Mouse (Mus musculus) CD4-positive, CD25-positive, alpha-beta regulatory T cell, adult 4 months (primary cell): ENCODE results near the gene Polr2f. TPM values are rescaled to one million over a fixed set of nuclear protein-coding genes. Genes with fewer than 3 reads are reported as not detected.
A peak's percentile ranks its signal among the peaks of the same experiment; 100 is the strongest.

Experiments
- ATAC-seq: one replicate; pipeline ENCODE4 v1.8.0; 2017
- polyA plus RNA-seq, 2 experiments: library from polyadenylated mRNA; unstranded; fragments of 100-300 nt; shearing (Covaris generic); gene quantifications; one replicate each; pipeline ENCODE4 v1.2.1; 2017

Polr2f gene
- polyA plus RNA-seq = 100 to 1,000 TPM in 1 of 2 experiments, 10 to 100 TPM in 1; 92.3 to 119 TPM

GRCm38 (mm10) chr15:79140866-79141565 lies at the start of gene Polr2f, which contains the start of gene 1700088E04Rik:
TSS of gene Polr2f (plus strand) at chr15:79141009.
TSS of gene 1700088E04Rik (minus strand) at chr15:79141253.
- peak; percentile 88 for ATAC-seq

GRCm38 (mm10) chr15:79092284-79092683 lies 48.5 kb upstream of the Polr2f start:
- no peak for ATAC-seq

GRCm38 (mm10) chr15:79093083-79093839 lies 47.5 kb upstream of the Polr2f start:
- no peak for ATAC-seq

GRCm38 (mm10) chr15:79095483-79095882 lies 45.3 kb upstream of the Polr2f start:
- no peak for ATAC-seq

GRCm38 (mm10) chr15:79096556-79096955 lies 44.3 kb upstream of the Polr2f start:
- ATAC-seq = no peak

- no peak for ATAC-seq
These were observed 43.7 kb upstream of the Polr2f start for GRCm38 (mm10) chr15:79097135-79097534.

- ATAC-seq = no peak
These were observed 43.2 kb upstream of the Polr2f start for GRCm38 (mm10) chr15:79097611-79098025.

GRCm38 (mm10) chr15:79098220-79098619 lies 42.6 kb upstream of the Polr2f start:
- no peak for ATAC-seq

GRCm38 (mm10) chr15:79098868-79099267 lies 41.9 kb upstream of the Polr2f start:
- no peak for ATAC-seq

- no peak for ATAC-seq
These were observed 41.4 kb upstream of the Polr2f start for GRCm38 (mm10) chr15:79099456-79099855.

GRCm38 (mm10) chr15:79100391-79100790 lies 40.4 kb upstream of the Polr2f start:
- ATAC-seq = no peak

GRCm38 (mm10) chr15:79101531-79101930 lies 39.3 kb upstream of the Polr2f start:
- no peak for ATAC-seq

GRCm38 (mm10) chr15:79103264-79103663 lies 37.5 kb upstream of the Polr2f start:
- no peak for ATAC-seq

- ATAC-seq = no peak
These were observed 35.0 kb upstream of the Polr2f start for GRCm38 (mm10) chr15:79105804-79106203.

GRCm38 (mm10) chr15:79107966-79108365 lies 32.8 kb upstream of the Polr2f start:
- no peak for ATAC-seq

- peak; percentile 75 for ATAC-seq
These were observed 32.1 kb upstream of the Polr2f start, which contains the start of gene Micall1 for GRCm38 (mm10) chr15:79108421-79109320. TSS of gene Micall1 (plus strand) at chr15:79108898.

- peak; percentile 76 for ATAC-seq
These were observed 31.4 kb upstream of the Polr2f start for GRCm38 (mm10) chr15:79109321-79109934.

- no peak for ATAC-seq
These were observed 30.8 kb upstream of the Polr2f start for GRCm38 (mm10) chr15:79110031-79110430.

GRCm38 (mm10) chr15:79110528-79110927 lies 30.3 kb upstream of the Polr2f start:
- no peak for ATAC-seq

- no peak for ATAC-seq
These were observed 29.0 kb upstream of the Polr2f start for GRCm38 (mm10) chr15:79111774-79112173.

GRCm38 (mm10) chr15:79115276-79115675 lies 25.5 kb upstream of the Polr2f start:
- peak; percentile 91 for ATAC-seq

- ATAC-seq = no peak
These were observed 21.3 kb upstream of the Polr2f start for GRCm38 (mm10) chr15:79119491-79119890.
